Mouse (Mus musculus): ENCODE measurements at regions not wholly inside any gene's neighbourhood (a gene's known extent, or its start where the extent isn't known, plus 50 kb on each side); places are given as distances from the start of the nearest gene placed in this dataset.

GRCm38 (mm10) chr11:18070586-18071306, 117.1 kb upstream of the Etaa1 start:
- 0 out of 2 replicates have a peak, but pooled peaks have one; percentile 22 for ATAC-seq
- Histone ChIP-seq H3K9ac (ENCODE audit: low read depth, low read length) (no peak overlapping the region), H3K27me3 (replicated peaks; ENCODE audit: control insufficient read depth, insufficient read depth, low read length) (no peaks in the 10 kb centered on the region), H3K4me1 (ENCODE audit: control insufficient read depth, insufficient read depth, low read depth, low read length) (0 out of 2 replicates have a peak, but pooled peaks cover 3% of the 10 kb centered on the region), H3K4me3 (ENCODE audit: low read length) (no peak overlapping the region), H3K4me2 (ENCODE audit: low read length) (no peak overlapping the region), H3K9me3 (ENCODE audit: control insufficient read depth, low read length) (no peaks in the 10 kb centered on the region), H3K27ac (ENCODE audit: low read depth, low read length) (no peak overlapping the region), H3K36me3 (ENCODE audit: control insufficient read depth, insufficient read depth, low read length) (no peaks in the 10 kb centered on the region)
- 73% methylated on average over 4 of the region's 4 CpGs for WGBS

- Histone ChIP-seq H3K4me2 (ENCODE audit: low read length) (no peak overlapping the region), H3K27ac (ENCODE audit: low read depth, low read length) (0 out of 2 replicates have a peak overlapping the region, but pooled peaks have one; percentile 31), H3K9ac (ENCODE audit: low read depth, low read length) (no peak overlapping the region), H3K4me3 (ENCODE audit: low read length) (no peak overlapping the region), H3K4me1 (ENCODE audit: control insufficient read depth, insufficient read depth, low read depth, low read length) (0 out of 2 replicates have a peak, but pooled peaks cover 3% of the 10 kb centered on the region), H3K27me3 (replicated peaks; ENCODE audit: control insufficient read depth, insufficient read depth, low read length) (no peaks in the 10 kb centered on the region), H3K9me3 (ENCODE audit: control insufficient read depth, low read length) (no peaks in the 10 kb centered on the region), H3K36me3 (ENCODE audit: control insufficient read depth, insufficient read depth, low read length) (no peaks in the 10 kb centered on the region)
- 64% methylated on average over 8 of the region's 8 CpGs for WGBS
- no peak for ATAC-seq
Measured at GRCm38 (mm10) chr11:18070032-18070374, 116.3 kb upstream of the Etaa1 start.

- no peaks in the 10 kb centered on the region for H3K36me3 ChIP-seq (ENCODE audit: control insufficient read depth, insufficient read depth, low read length)
- no peak overlapping the region for H3K4me3 ChIP-seq (ENCODE audit: low read length)
- H3K9me3 ChIP-seq (ENCODE audit: control insufficient read depth, low read length) = no peaks in the 10 kb centered on the region
- H3K27me3 ChIP-seq (replicated peaks; ENCODE audit: control insufficient read depth, insufficient read depth, low read length) = no peaks in the 10 kb centered on the region
- 36% methylated on average over 7 of the region's 7 CpGs for WGBS
- no peak overlapping the region for H3K9ac ChIP-seq (ENCODE audit: low read depth, low read length)
- ATAC-seq = peak; percentile 71
- H3K4me1 ChIP-seq (ENCODE audit: control insufficient read depth, insufficient read depth, low read depth, low read length) = 0 out of 2 replicates have a peak, but pooled peaks cover 3% of the 10 kb centered on the region
- H3K27ac ChIP-seq (ENCODE audit: low read depth, low read length) = 0 out of 2 replicates have a peak overlapping the region, but pooled peaks have one; percentile 31
- H3K4me2 ChIP-seq (ENCODE audit: low read length) = no peak overlapping the region
Measured at GRCm38 (mm10) chr11:18069348-18070031, 115.8 kb upstream of the Etaa1 start.

- no peak for ATAC-seq
- no peaks in the 10 kb centered on the region for H3K9me3 ChIP-seq (ENCODE audit: control insufficient read depth, low read length)
- 40% methylated on average over 2 of the region's 2 CpGs for WGBS
- H3K27me3 ChIP-seq (replicated peaks; ENCODE audit: control insufficient read depth, insufficient read depth, low read length) = no peaks in the 10 kb centered on the region
- no peak overlapping the region for H3K9ac ChIP-seq (ENCODE audit: low read depth, low read length)
- no peak overlapping the region for H3K4me3 ChIP-seq (ENCODE audit: low read length)
- H3K36me3 ChIP-seq (ENCODE audit: control insufficient read depth, insufficient read depth, low read length) = no peaks in the 10 kb centered on the region
- H3K4me1 ChIP-seq (ENCODE audit: control insufficient read depth, insufficient read depth, low read depth, low read length) = 0 out of 2 replicates have a peak, but pooled peaks cover 3% of the 10 kb centered on the region
- H3K4me2 ChIP-seq (ENCODE audit: low read length) = no peak overlapping the region
- H3K27ac ChIP-seq (ENCODE audit: low read depth, low read length) = no peak overlapping the region
Measured at GRCm38 (mm10) chr11:18068085-18068484, 114.4 kb upstream of the Etaa1 start.

- H3K4me3 ChIP-seq (ENCODE audit: low read length) = no peak overlapping the region
- H3K27ac ChIP-seq (ENCODE audit: low read depth, low read length) = no peak overlapping the region
- 0 out of 2 replicates have a peak, but pooled peaks cover 3% of the 10 kb centered on the region for H3K4me1 ChIP-seq (ENCODE audit: control insufficient read depth, insufficient read depth, low read depth, low read length)
- no peak overlapping the region for H3K4me2 ChIP-seq (ENCODE audit: low read length)
- H3K9ac ChIP-seq (ENCODE audit: low read depth, low read length) = no peak overlapping the region
- H3K27me3 ChIP-seq (replicated peaks; ENCODE audit: control insufficient read depth, insufficient read depth, low read length) = no peaks in the 10 kb centered on the region
- whole genome bisulfite sequencing = 53% methylated on average over 3 of the region's 3 CpGs
- H3K36me3 ChIP-seq (ENCODE audit: control insufficient read depth, insufficient read depth, low read length) = no peaks in the 10 kb centered on the region
- ATAC-seq = no peak
- H3K9me3 ChIP-seq (ENCODE audit: control insufficient read depth, low read length) = no peaks in the 10 kb centered on the region
Measured at GRCm38 (mm10) chr11:18067676-18068075, 114.0 kb upstream of the Etaa1 start.

GRCm38 (mm10) chr11:18041589-18041988, 87.9 kb upstream of the Etaa1 start:
- no peaks in the 10 kb centered on the region for H3K27me3 ChIP-seq (replicated peaks; ENCODE audit: control insufficient read depth, insufficient read depth, low read length)
- no peak overlapping the region for H3K9ac ChIP-seq (ENCODE audit: low read depth, low read length)
- H3K36me3 ChIP-seq (ENCODE audit: control insufficient read depth, insufficient read depth, low read length) = no peaks in the 10 kb centered on the region
- no peak overlapping the region for H3K4me2 ChIP-seq (ENCODE audit: low read length)
- H3K4me3 ChIP-seq (ENCODE audit: low read length) = no peak overlapping the region
- 90% methylated on average over 1 of the region's 1 CpGs for WGBS
- no peaks in the 10 kb centered on the region for H3K4me1 ChIP-seq (ENCODE audit: control insufficient read depth, insufficient read depth, low read depth, low read length)
- H3K9me3 ChIP-seq (ENCODE audit: control insufficient read depth, low read length) = no peaks in the 10 kb centered on the region
- H3K27ac ChIP-seq (ENCODE audit: low read depth, low read length) = no peak overlapping the region
- no peak for ATAC-seq

GRCm38 (mm10) chr11:18031049-18031448, 77.4 kb upstream of the Etaa1 start:
- no peak overlapping the region for H3K4me2 ChIP-seq (ENCODE audit: low read length)
- WGBS = 94% methylated on average over 4 of the region's 4 CpGs

GRCm38 (mm10) chr11:18022065-18022464, 68.4 kb upstream of the Etaa1 start:
- Histone ChIP-seq H3K9ac (ENCODE audit: low read depth, low read length) (no peak overlapping the region), H3K36me3 (ENCODE audit: control insufficient read depth, insufficient read depth, low read length) (no peaks in the 10 kb centered on the region), H3K27me3 (replicated peaks; ENCODE audit: control insufficient read depth, insufficient read depth, low read length) (no peaks in the 10 kb centered on the region), H3K9me3 (ENCODE audit: control insufficient read depth, low read length) (no peaks in the 10 kb centered on the region), H3K4me2 (ENCODE audit: low read length) (no peak overlapping the region), H3K27ac (ENCODE audit: low read depth, low read length) (no peak overlapping the region), H3K4me3 (ENCODE audit: low read length) (no peak overlapping the region), H3K4me1 (ENCODE audit: control insufficient read depth, insufficient read depth, low read depth, low read length) (no peaks in the 10 kb centered on the region)
- ATAC-seq = no peak
- 78% methylated on average over 4 of the region's 4 CpGs for WGBS

More at GRCm38 (mm10) chr11:18031049-18031448, 77.4 kb upstream of the Etaa1 start:
- Histone ChIP-seq H3K4me1 (ENCODE audit: control insufficient read depth, insufficient read depth, low read depth, low read length) (no peaks in the 10 kb centered on the region), H3K36me3 (ENCODE audit: control insufficient read depth, insufficient read depth, low read length) (no peaks in the 10 kb centered on the region), H3K9ac (ENCODE audit: low read depth, low read length) (no peak overlapping the region), H3K27ac (ENCODE audit: low read depth, low read length) (no peak overlapping the region), H3K9me3 (ENCODE audit: control insufficient read depth, low read length) (no peaks in the 10 kb centered on the region), H3K4me3 (ENCODE audit: low read length) (no peak overlapping the region), H3K27me3 (replicated peaks; ENCODE audit: control insufficient read depth, insufficient read depth, low read length) (no peaks in the 10 kb centered on the region)
- ATAC-seq = no peak

GRCm38 (mm10) chr11:18015239-18015638, 61.6 kb upstream of the Etaa1 start:
- 28% methylated on average over 4 of the region's 4 CpGs for WGBS
- no peaks in the 10 kb centered on the region for H3K27me3 ChIP-seq (replicated peaks; ENCODE audit: control insufficient read depth, insufficient read depth, low read length)
- H3K4me2 ChIP-seq (ENCODE audit: low read length) = no peak overlapping the region
- no peak overlapping the region for H3K4me3 ChIP-seq (ENCODE audit: low read length)
- peaks cover 8% of the 10 kb centered on the region for H3K4me1 ChIP-seq (ENCODE audit: control insufficient read depth, insufficient read depth, low read depth, low read length)
- H3K36me3 ChIP-seq (ENCODE audit: control insufficient read depth, insufficient read depth, low read length) = no peaks in the 10 kb centered on the region
- no peak overlapping the region for H3K27ac ChIP-seq (ENCODE audit: low read depth, low read length)
- H3K9me3 ChIP-seq (ENCODE audit: control insufficient read depth, low read length) = no peaks in the 10 kb centered on the region
- H3K9ac ChIP-seq (ENCODE audit: low read depth, low read length) = no peak overlapping the region
- no peak for ATAC-seq
